Mouse (Mus musculus) embryonic facial prominence, embryonic 13.5 days (tissue): Measurements from ENCODE around the gene Prkar2a. TPM values are rescaled to one million over a fixed set of nuclear protein-coding genes. Genes with fewer than 3 reads are reported as not detected.

ENCODE experiments used
- microRNA-seq: library from miRNA; unstranded; fragments of <30 nt; microRNA quantifications from one replicate; pipeline ENCODE4, GENCODE M21; 2016
- polyA plus RNA-seq: library from polyadenylated mRNA; unstranded; fragments of >200 nt; fragmentation: Nextera tagmentation; extraction: Ambion mirVana; gene quantifications from 2 replicates; pipeline ENCODE4 v1.2.1, GENCODE M21; 2015

The Prkar2a gene
- polyA plus RNA-seq, 1 experiment from 2014 or later = 25.6 TPM

Small RNAs within 50 kb of the gene (microRNA-seq; reads per million reads assigned to microRNA genes)
- not detected for gene Gm26298

Other genes starting within 250 kb of the Prkar2a start
- gene Ccdc71, start 228.8 kb upstream of the Prkar2a start, polyA plus RNA-seq = 60.4 and 64.3 TPM in 2 replicates
- gene Klhdc8b, start 227.7 kb upstream of the Prkar2a start, polyA plus RNA-seq = 36.5 and 42.8 TPM in 2 replicates
- 51.1 and 63.2 TPM in 2 replicates for gene Lamb2, start 209.6 kb upstream of the Prkar2a start, polyA plus RNA-seq
- 75.9 and 77.2 TPM in 2 replicates for gene Usp19, start 198.7 kb upstream of the Prkar2a start, polyA plus RNA-seq
- gene Qars, start 181.6 kb upstream of the Prkar2a start, polyA plus RNA-seq = 116 and 124 TPM in 2 replicates
- gene Qrich1, start 172.5 kb upstream of the Prkar2a start, polyA plus RNA-seq = 123 and 128 TPM in 2 replicates
- gene Impdh2, start 129.0 kb upstream of the Prkar2a start, polyA plus RNA-seq = 191 and 227 TPM in 2 replicates
- gene Ndufaf3, start 121.9 kb upstream of the Prkar2a start, polyA plus RNA-seq = 42.3 and 50.4 TPM in 2 replicates
- 176 and 185 TPM in 2 replicates for gene Dalrd3, start 119.4 kb upstream of the Prkar2a start, polyA plus RNA-seq
- 140 and 147 TPM in 2 replicates for gene Wdr6, start 110.6 kb upstream of the Prkar2a start, polyA plus RNA-seq
- 9.6 and 13.3 TPM in 2 replicates for gene P4htm, start 91.6 kb upstream of the Prkar2a start, polyA plus RNA-seq
- gene Arih2, start 39.9 kb upstream of the Prkar2a start, polyA plus RNA-seq = 51.9 and 53.7 TPM in 2 replicates
- gene Slc25a20, start 27.2 kb upstream of the Prkar2a start, polyA plus RNA-seq = 47.1 and 48.4 TPM in 2 replicates
- 127 and 144 TPM in 2 replicates for gene Ip6k2, start 94.5 kb downstream of the Prkar2a start, polyA plus RNA-seq
- 19.0 and 21.5 TPM in 2 replicates for gene Nckipsd, start 119.1 kb downstream of the Prkar2a start, polyA plus RNA-seq
- 0.51 and 0.56 TPM in 2 replicates for gene Celsr3, start 137.0 kb downstream of the Prkar2a start, polyA plus RNA-seq
- gene Slc26a6, start 164.0 kb downstream of the Prkar2a start, polyA plus RNA-seq = 20.4 and 22.7 TPM in 2 replicates
- not detected in 2 replicates for gene Tmem89, start 225.3 kb downstream of the Prkar2a start, polyA plus RNA-seq
- gene Uqcrc1, start 247.3 kb downstream of the Prkar2a start, polyA plus RNA-seq = 422 and 457 TPM in 2 replicates